Mouse (Mus musculus) CH12.LX (cell line): ENCODE measurements at regions not wholly inside any gene's neighbourhood (a gene's known extent, or its start where the extent isn't known, plus 50 kb on each side); places are given as distances from the start of the nearest gene placed in this dataset.

Experiments used
- DNase-seq: peaks from one replicate; pipeline ENCODE4 v3.0.0-alpha.2; 2013; ENCODE audit errors: extremely low read depth
- H3K27ac ChIP-seq: 2 replicates; pipeline ENCODE4 v1.5.1; 2012; ENCODE audit warnings: low read depth, mild to moderate bottlenecking, control low read depth, moderate library complexity; ENCODE audit not compliant: insufficient read depth
- H3K27me3 ChIP-seq: replicated peaks from 2 replicates; pipeline ENCODE3; 2012; ENCODE audit warnings: inconsistent platforms
- H3K36me3 ChIP-seq, 2 experiments: replicated peaks in 1 of 2; 2 replicates each; pipeline versions ENCODE3 to v1.6.1; 2012; ENCODE audit warnings: inconsistent platforms in 1 of 2, low read length in 1 of 2, mild to moderate bottlenecking in 1 of 2, mixed read lengths in 1 of 2, moderate library complexity in 1 of 2; ENCODE audit not compliant: control insufficient read depth in 1 of 2, insufficient read depth in 1 of 2
- H3K4me1 ChIP-seq, 2 experiments: 2 replicates each; pipeline ENCODE4 v1.6.1; 2012; ENCODE audit warnings: inconsistent platforms in 1 of 2, moderate library complexity in 1 of 2; ENCODE audit not compliant: insufficient read depth in 2 of 2, control insufficient read depth in 1 of 2
- H3K4me2 ChIP-seq: 2 replicates; pipeline ENCODE4 v1.6.1; 2012; ENCODE audit warnings: low read depth, mild to moderate bottlenecking, control low read depth; ENCODE audit not compliant: poor library complexity, insufficient read depth, severe bottlenecking
- H3K4me3 ChIP-seq, 3 experiments: fragments of 150-350 bp in 1 of 3; sonication (generic) in 1 of 3; replicated peaks in 1 of 3; 2 replicates each; pipeline versions ENCODE3 to v1.5.1; 2011 to 2012; ENCODE audit warnings: low read depth in 2 of 3, low read length in 2 of 3, mild to moderate bottlenecking in 2 of 3, moderate library complexity in 2 of 3, control low read depth in 1 of 3, improper control_type of control experiment in 1 of 3, inconsistent platforms in 1 of 3, mixed read lengths in 1 of 3; ENCODE audit not compliant: poor library complexity in 1 of 3
- H3K79me2 ChIP-seq: replicated peaks from 2 replicates; pipeline ENCODE4 v1.6.1; 2012; ENCODE audit warnings: mild to moderate bottlenecking, moderate library complexity; ENCODE audit not compliant: control insufficient read depth, poor library complexity, insufficient read depth, severe bottlenecking; ENCODE audit errors: extremely low read depth
- H3K9ac ChIP-seq: 2 replicates; pipeline ENCODE4 v1.6.1; 2012; ENCODE audit warnings: low read depth, mild to moderate bottlenecking, control low read depth, moderate library complexity; ENCODE audit not compliant: insufficient read depth
- H3K9me3 ChIP-seq: replicated peaks from 2 replicates; pipeline ENCODE3; 2012; ENCODE audit warnings: low read length, inconsistent platforms, mixed read lengths
- ELF1 ChIP-seq: IDR thresholded peaks from 2 replicates; pipeline ENCODE4 v1.6.1; 2014; ENCODE audit warnings: low read depth, mild to moderate bottlenecking, inconsistent platforms, low read length, improper control_type of control experiment
- HCFC1 ChIP-seq: IDR thresholded peaks from 2 replicates; pipeline ENCODE4 v1.6.1; 2012; ENCODE audit warnings: low read depth, mild to moderate bottlenecking, inconsistent platforms, low read length, improper control_type of control experiment
- IRF4 ChIP-seq: IDR thresholded peaks from 2 replicates; pipeline ENCODE4 v1.6.1; 2014; ENCODE audit warnings: low read depth, mild to moderate bottlenecking, inconsistent platforms, low read length, improper control_type of control experiment
- JUN ChIP-seq: IDR thresholded peaks from 2 replicates; pipeline ENCODE4 v1.6.1; 2011; ENCODE audit warnings: low read depth, mild to moderate bottlenecking, low read length, improper control_type of control experiment, moderate library complexity; ENCODE audit not compliant: insufficient read depth
- JUND ChIP-seq: conservative IDR thresholded peaks from 2 replicates; pipeline ENCODE4 v1.6.1; 2011; ENCODE audit warnings: low read depth, low read length, improper control_type of control experiment
- KAT2A ChIP-seq: IDR thresholded peaks from 2 replicates; pipeline ENCODE4 v1.6.1; 2012; ENCODE audit warnings: low read length, improper control_type of control experiment, inconsistent platforms; ENCODE audit not compliant: insufficient replicate concordance
- MAFK ChIP-seq: IDR thresholded peaks from 2 replicates; pipeline ENCODE4 v1.6.1; 2011; ENCODE audit warnings: low read length, improper control_type of control experiment; ENCODE audit not compliant: insufficient replicate concordance
- MEF2A ChIP-seq: IDR thresholded peaks from 2 replicates; pipeline ENCODE4 v1.6.1; 2014; ENCODE audit warnings: low read depth, mild to moderate bottlenecking, inconsistent platforms, low read length, improper control_type of control experiment, borderline replicate concordance
- MXI1 ChIP-seq: IDR thresholded peaks from 2 replicates; pipeline ENCODE4 v1.6.1; 2011; ENCODE audit warnings: mild to moderate bottlenecking, low read depth, low read length, improper control_type of control experiment
- MYC ChIP-seq: IDR thresholded peaks from 2 replicates; pipeline ENCODE4 v1.6.1; 2011; ENCODE audit warnings: low read depth, mild to moderate bottlenecking, improper control_type of control experiment, low read length
- NRF1 ChIP-seq: IDR thresholded peaks from 2 replicates; pipeline ENCODE4 v1.6.1; 2014; ENCODE audit warnings: low read depth, mild to moderate bottlenecking, inconsistent platforms, low read length, improper control_type of control experiment, moderate library complexity
- PAX5 ChIP-seq: IDR thresholded peaks from 2 replicates; pipeline ENCODE4 v1.6.1; 2012; ENCODE audit warnings: low read length, inconsistent platforms, mixed read lengths
- POLR2A ChIP-seq: IDR thresholded peaks from 2 replicates; pipeline ENCODE4 v1.6.1; 2011; ENCODE audit warnings: low read depth, mild to moderate bottlenecking, improper control_type of control experiment, low read length
- RAD21 ChIP-seq: IDR thresholded peaks from 2 replicates; pipeline ENCODE4 v1.6.1; 2011; ENCODE audit warnings: low read depth, mild to moderate bottlenecking, low read length, improper control_type of control experiment, moderate library complexity
- SMC3 ChIP-seq: IDR thresholded peaks from 2 replicates; pipeline ENCODE4 v1.6.1; 2011; ENCODE audit warnings: low read depth, low read length, improper control_type of control experiment
- TCF12 ChIP-seq: IDR thresholded peaks from 2 replicates; pipeline ENCODE4 v1.6.1; 2014; ENCODE audit warnings: low read depth, mild to moderate bottlenecking, inconsistent platforms, low read length, improper control_type of control experiment
- UBTF ChIP-seq: IDR thresholded peaks from 2 replicates; pipeline ENCODE4 v1.6.1; 2012; ENCODE audit warnings: low read depth, mild to moderate bottlenecking, inconsistent platforms, low read length, improper control_type of control experiment, moderate library complexity
- ZC3H11A ChIP-seq: IDR thresholded peaks from 2 replicates; pipeline ENCODE4 v1.6.1; 2012; ENCODE audit warnings: low read depth, mild to moderate bottlenecking, inconsistent platforms, low read length, improper control_type of control experiment
- ZMIZ1 ChIP-seq: IDR thresholded peaks from 2 replicates; pipeline ENCODE4 v1.6.1; 2012; ENCODE audit warnings: low read depth, mild to moderate bottlenecking, inconsistent platforms, low read length, improper control_type of control experiment
- dilution Hi-C: fragments of 300-500 bp; cut with MboI; formaldehyde crosslinking; loops from 2 replicates; pipeline ENCODE4 v1.14.3; 2020; ENCODE audit warnings: low sequenced_read_pairs; ENCODE audit not compliant: extremely low pct_unique_long_range_greater_than_20kb, extremely low pct_ligation_motif_present
- in situ Hi-C: fragments of 300-500 bp; cut with MboI; formaldehyde crosslinking; loops from 3 replicates; pipeline ENCODE4 v1.14.3; 2019; ENCODE audit warnings: low sequenced_read_pairs, low pct_ligation_motif_present, low pct_unique_long_range_greater_than_20kb, mixed read lengths

DNA sequence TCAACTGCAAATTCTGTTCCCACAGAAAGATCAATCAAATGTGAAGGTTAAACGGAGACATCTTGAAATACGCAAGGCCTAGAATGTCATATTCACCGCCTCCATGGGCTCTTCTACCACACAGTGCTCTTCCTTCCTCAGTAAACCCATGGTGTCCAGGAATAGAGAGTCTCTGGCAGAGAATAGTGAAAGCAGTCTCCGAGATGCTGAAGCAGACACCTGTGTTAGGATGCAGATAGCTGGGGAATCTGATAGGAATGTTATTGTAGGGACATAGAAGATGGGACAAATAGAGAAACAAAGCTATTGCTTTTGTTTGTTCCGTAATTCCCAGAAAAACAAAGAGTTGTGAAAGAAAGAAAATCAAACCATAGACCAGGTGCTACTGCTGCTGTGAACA is 328.5 kb downstream of the Cd83 start:
- H3K9ac ChIP-seq, result no peak overlapping the region
- H3K36me3 ChIP-seq, result no peaks in the 10 kb centered on the region
- no peak for DNase-seq
- H3K27ac ChIP-seq, result no peak overlapping the region
- TF ChIP-seq POLR2A (no peak), TCF12 (no peak), SMC3 (no peak), RAD21 (no peak), UBTF (no peak), ZC3H11A (no peak), ZMIZ1 (no peak)
- no peaks in the 10 kb centered on the region for H3K9me3 ChIP-seq
- dilution Hi-C loops, result no loop called here
- H3K4me2 ChIP-seq, result no peak overlapping the region
- no peak overlapping the region for H3K4me3 ChIP-seq
- H3K79me2 ChIP-seq, result no peaks in the 10 kb centered on the region
- no peaks in the 10 kb centered on the region for H3K4me1 ChIP-seq
- in situ Hi-C loops, result no loop called here
- H3K27me3 ChIP-seq, result no peaks in the 10 kb centered on the region

GRCm38 (mm10) chr13:44114856-44115255 is 330.3 kb downstream of the Cd83 start:
- no peak for DNase-seq
- no peaks in the 10 kb centered on the region for H3K9me3 ChIP-seq
- in situ Hi-C loops, result no loop called here
- H3K4me3 ChIP-seq, result no peak overlapping the region
- TF ChIP-seq PAX5, result no peak
- TF ChIP-seq NRF1, result no peak
- no peak for TF ChIP-seq KAT2A
- TF ChIP-seq, all 38 proteins: peak for 0
- dilution Hi-C loops, result no loop called here
- no peak overlapping the region for H3K4me2 ChIP-seq
- H3K79me2 ChIP-seq, result no peaks in the 10 kb centered on the region
- no peaks in the 10 kb centered on the region for H3K27me3 ChIP-seq
- no peak overlapping the region for H3K9ac ChIP-seq
- no peak overlapping the region for H3K27ac ChIP-seq
- no peaks in the 10 kb centered on the region for H3K4me1 ChIP-seq
- H3K36me3 ChIP-seq, result no peaks in the 10 kb centered on the region

DNA sequence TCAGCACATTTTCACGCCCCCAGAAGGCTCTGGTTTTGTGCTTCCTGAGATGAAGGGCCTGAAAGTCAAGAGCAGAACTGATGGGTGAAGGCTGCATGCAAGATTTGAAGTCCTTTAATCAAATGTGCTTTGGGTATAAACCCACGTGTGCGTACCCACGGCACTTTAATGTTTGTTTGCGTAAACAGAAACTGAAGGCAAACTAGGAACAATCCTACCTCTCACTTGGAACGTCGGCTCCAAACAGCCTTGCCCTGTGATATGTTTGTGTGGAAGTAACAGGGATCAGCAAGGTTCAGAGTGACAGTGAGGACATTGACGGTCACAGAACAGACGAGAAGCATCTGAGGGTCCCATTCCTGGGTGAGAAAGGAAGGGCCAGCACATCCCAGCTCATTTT is 333.3 kb downstream of the Cd83 start:
- DNase-seq, result no peak
- Histone ChIP-seq H3K79me2 (no peaks in the 10 kb centered on the region), H3K4me1 (peaks cover 0 to 6% of the 10 kb centered on the region in 2 experiments; a peak in 2 of 4 replicates), H3K9ac (no peak overlapping the region), H3K9me3 (no peaks in the 10 kb centered on the region), H3K4me3 (no peak overlapping the region), H3K36me3 (no peaks in the 10 kb centered on the region), H3K4me2 (no peak overlapping the region), H3K27me3 (no peaks in the 10 kb centered on the region), H3K27ac (no peak overlapping the region)
- dilution Hi-C loops (no loop called here), in situ Hi-C loops (no loop called here)
- no peak for TF ChIP-seq MEF2A
- no peak for TF ChIP-seq JUND
- TF ChIP-seq MXI1, result no peak
- no peak for TF ChIP-seq JUN
- TF ChIP-seq MYC, result no peak
- no peak for TF ChIP-seq HCFC1
- TF ChIP-seq MAFK, result no peak
- no peak for TF ChIP-seq IRF4
- TF ChIP-seq ELF1, result no peak
